Mouse (Mus musculus) bone marrow macrophage, adult 2 months (primary cell): ENCODE measurements at regions not wholly inside any gene's neighbourhood (a gene's known extent, or its start where the extent isn't known, plus 50 kb on each side); places are given as distances from the start of the nearest gene placed in this dataset.

Experiments
- CTCF ChIP-seq: IDR thresholded peaks from 2 replicates; pipeline ENCODE4 v1.5.1; 2012; ENCODE audit warnings: low read depth, mild to moderate bottlenecking, low read length, moderate library complexity
- POLR2A ChIP-seq: IDR thresholded peaks from 2 replicates; pipeline ENCODE4 v1.6.1; 2012; ENCODE audit warnings: mild to moderate bottlenecking, low read depth, low read length, borderline replicate concordance

GRCm38 (mm10) chr15:5811958-5812357 lies 487.6 kb upstream of the Dab2 start:
- TF ChIP-seq CTCF (no peak), POLR2A (no peak)
